Mouse (Mus musculus) gastrocnemius, postnatal 25 days (tissue): ENCODE measurements around the gene Cemip2. TPM values are rescaled to one million over a fixed set of nuclear protein-coding genes. Genes with fewer than 3 reads are reported as not detected.

Experiments
- DNase-seq: peaks from one replicate; pipeline ENCODE4 v3.0.0; 2022
- total RNA-seq, 2 experiments: library from RNA; stranded (reverse); gene quantifications; 1 replicate in 1 of 2; 2 replicates in 1 of 2; pipeline ENCODE4 v1.2.3; 2021

Cemip2 gene
- total RNA-seq, 2 experiments from 2014 or later: 5.8 to 7.4 TPM

DNA sequence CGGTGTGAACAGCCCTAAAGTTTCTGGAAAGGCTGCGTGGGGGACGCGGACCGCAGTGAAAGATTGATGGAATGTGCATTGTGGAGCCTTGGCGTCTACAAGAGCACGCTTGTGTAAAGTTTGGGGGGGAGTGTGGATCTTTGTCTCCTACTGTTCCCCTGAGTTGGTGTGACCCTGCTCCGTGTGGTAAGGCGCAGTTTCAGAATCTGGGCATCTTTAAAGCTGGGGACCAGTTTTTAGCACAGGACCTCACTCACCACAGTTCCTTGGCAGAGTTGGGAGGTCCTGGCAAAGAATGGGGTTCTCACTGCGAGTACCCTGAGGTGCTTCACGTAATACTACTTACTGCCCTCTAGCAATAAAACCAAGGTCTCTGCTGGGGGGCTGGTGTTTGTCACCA, 964 bp downstream of the Cemip2 start:
- DNase-seq: no peak

DNA sequence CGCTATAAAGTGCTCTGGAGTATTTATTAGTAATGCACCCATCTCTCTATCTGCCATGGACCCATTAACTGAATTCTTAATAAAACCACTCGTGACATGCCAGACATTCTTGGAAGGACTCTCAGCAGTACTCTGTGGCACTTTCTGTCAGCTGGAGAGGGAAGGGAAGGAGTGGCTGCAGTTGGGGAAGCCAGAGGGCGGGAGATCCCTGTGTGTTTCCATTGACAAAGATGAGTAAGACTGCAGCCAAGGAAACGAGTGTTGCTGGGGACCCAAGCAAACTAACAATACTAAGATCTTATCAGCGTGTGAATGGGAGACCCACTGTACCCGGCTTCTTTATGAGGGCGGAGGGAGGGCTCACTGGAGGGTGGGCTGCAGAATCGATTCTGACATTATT, 2.5 kb downstream of the Cemip2 start:
- no peak for DNase-seq

DNA sequence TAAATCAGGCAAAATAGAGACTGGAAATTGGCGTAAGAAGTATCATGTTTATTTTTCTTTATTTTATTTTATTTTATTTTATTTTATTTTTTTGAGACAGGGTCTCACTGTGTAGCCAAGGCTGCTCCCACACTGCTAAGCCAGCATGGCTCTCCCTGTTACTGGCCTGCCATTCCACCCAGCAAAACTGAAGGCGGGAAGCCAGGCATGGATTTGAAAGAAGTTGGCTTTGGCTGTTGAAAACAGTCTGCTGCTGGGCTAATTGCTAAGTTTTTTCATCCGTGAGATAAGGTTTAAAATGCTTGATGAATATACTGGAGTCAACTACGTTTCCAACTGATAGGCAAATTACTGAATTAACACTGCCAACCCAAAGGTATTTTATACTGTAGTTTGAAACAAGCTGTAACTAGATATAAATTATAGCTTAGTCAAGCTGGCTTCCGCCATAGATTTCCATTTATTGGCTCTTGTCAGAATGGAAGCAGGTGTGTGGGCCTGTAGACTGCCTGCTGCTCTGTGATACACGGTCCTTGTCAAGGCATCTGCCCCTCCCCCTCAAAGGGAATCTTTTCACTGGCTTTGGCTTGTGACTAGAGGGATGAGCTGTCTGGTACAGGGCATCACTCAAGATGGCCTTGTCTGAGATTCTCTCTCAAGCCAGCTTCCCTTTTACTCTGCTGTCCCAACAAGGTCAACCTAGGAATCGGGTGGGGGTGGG, 3.1 kb downstream of the Cemip2 start:
- DNase-seq: no peak

DNA sequence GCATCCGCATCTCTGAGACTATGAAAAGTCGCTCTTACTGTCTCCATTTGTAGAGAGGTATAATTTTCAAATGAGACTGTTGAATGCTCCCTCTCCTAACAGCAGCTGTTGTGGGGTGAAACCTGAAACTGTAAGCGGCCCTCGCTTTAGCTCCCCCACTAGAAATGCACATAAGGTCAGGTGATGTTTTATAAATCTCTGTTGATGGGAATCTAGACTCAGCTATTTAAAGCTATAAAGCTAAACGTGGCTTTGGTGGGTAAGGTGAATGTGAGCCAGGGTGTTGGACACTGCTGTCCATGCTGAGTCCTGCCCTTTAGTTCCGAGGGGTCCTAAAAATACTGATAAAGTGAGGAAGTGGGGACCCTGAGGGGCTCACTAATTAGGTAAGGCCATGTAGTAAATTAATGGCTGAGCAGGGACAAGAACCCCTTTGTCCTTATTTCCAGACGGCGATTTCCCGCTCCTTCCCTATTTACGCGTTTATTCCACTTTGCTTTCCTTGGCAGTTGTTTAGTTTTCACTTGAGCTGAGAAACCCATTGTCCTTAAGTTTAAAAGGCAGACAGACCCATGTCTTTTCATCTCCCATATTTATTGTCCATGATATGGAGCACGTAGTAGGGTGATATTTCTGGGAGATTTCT, 3.8 kb downstream of the Cemip2 start:
- DNase-seq: no peak

DNA sequence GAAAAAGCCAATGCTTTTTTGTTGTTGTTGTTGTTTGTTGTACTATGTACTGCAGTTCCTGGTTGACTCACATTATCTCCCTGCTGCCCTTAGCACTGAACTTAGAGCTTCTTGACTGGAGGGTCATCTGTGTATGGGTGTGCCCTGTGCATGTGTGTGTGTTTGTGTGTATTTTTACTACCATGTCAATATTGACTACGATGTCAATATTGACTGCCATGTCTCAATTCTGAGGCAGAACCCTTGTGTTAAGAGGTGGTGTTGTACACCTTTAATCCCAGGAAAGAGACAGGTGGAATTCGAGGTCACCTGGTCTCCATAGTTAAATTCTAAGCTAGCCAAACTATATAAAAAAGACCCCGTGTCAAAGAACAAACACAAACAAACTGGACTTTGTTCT, 5.6 kb downstream of the Cemip2 start:
- no peak for DNase-seq

DNA sequence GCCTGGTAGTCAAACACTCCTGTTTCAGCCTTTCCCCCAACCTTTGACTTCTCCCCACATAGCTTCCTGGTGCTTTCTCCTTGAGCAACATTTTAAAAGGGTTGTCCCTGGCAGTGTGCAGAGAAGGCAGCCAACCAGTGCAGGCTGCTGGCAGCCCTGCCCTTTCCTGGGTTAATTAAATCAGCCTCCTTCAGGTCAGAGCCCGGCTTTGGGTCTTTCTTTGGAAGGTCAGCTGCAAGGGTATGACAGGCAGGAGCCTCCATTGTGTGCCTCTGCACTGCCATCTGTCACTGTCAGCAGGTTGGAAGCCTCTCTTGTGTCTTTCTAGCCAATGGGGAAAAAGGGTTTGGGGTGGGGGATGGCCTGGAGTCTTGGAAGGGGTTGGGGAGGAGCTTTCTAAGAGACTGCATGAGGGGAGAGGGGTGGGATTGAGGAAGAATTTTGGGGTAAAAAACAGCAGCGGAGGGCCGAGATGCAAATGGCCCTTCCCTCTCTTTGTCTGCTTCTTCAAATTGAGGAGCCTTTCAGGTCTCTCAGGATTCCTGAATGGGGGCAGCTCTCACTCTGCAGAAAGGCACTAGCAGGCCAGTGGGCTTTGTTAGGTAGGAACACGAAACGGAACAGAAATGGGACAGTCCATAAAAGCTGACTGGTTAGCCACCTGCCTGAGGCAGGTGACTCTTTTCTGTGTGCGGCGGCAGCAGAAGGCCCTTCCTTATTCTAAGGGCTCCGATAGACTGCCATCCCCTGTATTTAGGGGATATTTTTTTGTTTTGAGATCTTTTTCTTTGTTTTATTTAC, 6.4 kb downstream of the Cemip2 start:
- DNase-seq: no peak

DNA sequence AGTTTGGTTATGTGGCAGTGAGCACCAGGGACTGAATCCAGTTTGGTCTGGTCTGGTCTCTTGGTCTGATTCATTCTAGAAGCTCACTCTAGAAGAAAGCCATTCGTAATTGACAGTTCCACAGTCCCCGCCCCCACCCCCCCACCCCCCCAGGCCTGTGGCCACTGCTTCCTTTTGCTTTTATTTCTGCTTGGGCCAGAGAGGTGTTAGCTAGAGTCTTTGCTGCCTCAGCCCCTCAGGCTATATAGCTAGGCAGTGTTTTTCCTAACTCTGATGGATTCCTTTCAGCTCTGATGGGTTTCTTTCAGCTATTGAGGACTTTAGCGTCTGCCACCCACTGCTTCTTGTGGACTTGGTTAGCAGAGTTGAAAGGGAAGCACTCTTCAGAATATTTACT, 7.0 kb downstream of the Cemip2 start:
- no peak for DNase-seq

DNA sequence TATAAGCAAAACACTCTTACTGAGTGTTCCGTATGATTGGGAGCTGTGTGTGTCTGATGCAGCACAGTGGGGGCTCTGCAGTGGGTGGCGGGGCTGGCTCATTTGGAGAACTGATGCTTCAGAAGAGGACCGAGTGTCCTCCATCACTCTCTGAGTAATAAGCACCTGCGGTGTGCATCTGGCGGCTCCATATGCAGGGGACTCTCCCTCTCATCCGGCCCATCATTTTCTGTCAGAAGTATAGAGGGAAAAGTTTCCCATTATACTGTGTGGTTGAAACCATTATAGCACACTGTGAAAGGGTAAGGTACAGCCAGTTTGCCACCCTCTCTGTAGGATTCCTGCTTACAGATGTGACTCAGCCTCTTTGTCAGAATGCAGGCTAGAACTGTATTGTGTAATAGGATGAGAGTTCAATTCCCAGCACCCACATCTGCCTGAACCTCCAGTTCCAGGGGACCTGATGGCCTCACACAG, 8.9 kb downstream of the Cemip2 start:
- DNase-seq: no peak

DNA sequence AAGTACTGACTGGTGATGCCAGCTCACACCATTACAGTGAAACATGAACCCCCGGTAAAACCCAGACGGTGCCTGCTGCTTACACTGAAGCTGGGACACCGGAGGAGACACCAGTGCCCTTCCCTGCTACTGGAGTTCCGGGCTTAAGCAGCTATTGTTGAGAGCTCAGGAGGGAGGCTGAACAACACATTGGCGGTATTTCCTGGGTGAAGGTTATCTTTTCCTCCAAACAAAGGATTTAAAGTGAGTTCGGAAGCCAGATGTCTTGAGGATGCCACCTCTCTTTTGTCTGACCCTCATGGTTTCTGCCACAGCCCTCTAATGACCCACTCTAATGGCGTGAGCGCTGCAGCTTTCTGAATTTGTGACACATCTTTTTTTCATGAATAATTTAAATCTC, 10.9 kb downstream of the Cemip2 start:
- DNase-seq: no peak

DNA sequence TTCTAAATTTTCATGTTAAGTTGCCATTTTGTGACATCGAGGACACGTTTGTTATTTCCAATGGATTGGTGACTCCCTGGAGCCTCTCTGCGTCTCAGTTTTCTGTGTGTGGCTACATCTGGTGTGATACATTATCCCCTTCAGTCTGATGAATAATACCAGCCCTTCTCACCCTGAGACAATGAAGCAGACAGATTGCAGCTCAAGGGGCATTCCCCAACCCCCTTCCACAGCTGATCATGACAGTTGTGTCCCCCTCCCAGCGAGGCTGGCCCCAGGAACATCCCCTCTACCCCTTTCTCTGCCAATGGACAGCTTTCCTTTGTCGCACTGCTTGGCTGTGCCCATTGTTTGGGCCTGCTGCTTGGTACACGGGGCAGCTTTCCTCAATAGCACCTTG, 11.5 kb downstream of the Cemip2 start:
- DNase-seq: no peak

DNA sequence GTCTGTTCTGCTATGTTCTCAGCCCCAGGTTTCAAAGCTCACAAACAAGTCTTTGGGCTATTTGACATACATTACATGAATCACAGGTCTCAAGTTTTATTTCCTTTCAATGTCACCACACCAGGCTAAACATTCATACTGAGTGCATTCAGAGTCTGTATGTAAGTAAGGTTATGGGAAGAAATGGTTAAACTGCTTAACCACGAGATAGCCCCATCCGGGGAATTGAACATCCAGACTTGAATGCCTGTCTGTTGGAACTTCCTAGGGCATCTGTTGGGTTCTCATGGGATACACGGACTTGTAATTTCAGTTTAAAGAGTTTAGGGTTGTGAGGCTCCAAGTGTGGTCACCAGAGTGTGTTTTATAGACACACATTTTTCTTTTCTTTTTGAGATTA, 13.2 kb downstream of the Cemip2 start:
- no peak for DNase-seq

DNA sequence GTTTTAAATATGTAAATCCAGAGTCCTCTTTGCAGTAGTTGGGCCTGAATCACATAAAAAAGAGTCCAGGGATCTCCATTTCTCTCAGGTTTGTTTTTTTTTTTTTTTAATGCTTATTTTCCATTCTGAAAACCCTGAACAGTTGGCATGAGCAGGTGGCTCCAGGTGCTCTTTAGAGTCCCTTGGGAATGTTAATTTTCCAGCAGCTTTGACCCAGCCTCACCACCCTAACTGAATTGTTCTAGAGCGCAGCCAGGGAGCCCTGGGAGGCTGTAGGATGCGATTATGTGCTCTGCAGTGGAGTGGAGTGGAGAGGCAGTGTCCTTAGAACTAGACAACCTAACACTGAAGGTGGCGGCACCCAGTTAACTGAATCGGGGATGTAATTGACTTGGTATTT, 13.7 kb downstream of the Cemip2 start:
- no peak for DNase-seq

DNA sequence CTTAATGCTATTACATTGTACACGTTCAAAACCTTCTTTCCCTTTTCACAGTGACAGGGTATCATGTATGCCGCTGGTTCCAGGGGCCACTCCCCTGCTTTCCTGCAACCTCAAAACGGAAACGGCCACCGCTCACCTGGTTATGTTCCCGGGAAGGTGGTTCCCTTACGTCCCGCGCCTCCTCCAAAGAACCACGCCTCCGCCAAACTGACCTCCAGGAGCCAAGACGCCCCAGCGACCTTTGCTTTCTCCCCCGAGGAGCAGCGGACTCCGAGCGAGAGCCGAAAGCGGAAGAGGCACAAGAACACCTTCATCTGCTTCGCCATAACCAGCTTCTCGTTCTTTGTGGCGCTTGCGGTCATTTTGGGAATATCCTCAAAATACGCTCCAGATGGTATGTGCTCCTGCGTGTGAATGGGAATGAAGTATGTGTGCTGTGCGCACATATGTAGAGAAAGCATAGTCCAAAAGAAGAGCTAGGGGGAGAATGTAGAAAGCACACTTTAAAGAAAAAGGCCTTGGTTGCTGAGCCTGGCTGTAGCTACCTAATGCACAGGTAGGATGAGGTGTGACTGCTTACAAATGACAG, 14.5 kb downstream of the Cemip2 start:
- no peak for DNase-seq

DNA sequence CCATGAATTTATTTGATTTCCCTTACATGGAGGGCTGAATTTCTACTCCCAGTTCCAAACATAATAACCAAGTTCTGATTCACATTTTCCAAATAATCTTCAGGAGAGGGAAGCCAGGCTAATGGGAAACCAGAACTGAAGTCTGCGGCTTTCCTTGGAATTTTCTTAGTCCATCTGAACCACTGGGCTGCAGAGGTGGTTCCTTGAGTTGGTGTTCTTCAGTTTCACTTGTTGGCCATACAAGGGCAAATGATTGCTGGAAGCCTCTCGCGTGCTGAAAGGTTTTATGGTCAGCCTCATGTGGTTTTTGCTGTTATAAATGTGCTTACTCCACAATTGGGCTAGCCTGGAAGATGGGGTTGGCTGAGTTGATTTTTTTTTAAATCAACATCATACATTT, 16.4 kb downstream of the Cemip2 start:
- DNase-seq: no peak

DNA sequence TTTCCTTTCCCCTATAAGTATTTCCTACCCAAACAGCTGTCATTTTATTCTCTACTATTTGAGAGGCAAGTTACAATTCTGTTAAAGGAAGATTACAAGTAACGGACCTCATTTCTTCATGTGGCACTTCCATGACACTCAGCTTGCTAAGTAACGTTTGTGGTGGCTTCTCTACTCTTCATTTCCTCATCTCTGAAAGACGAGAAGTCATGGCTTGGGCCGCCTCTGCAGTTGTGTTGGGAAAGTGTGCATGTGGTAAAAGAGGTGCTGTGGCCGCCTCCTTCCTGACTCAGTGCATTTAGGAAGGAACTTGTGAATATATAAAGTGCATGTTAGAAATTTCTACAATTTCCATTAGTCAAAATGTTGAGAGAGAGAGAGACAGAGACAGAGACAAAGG, 18.2 kb downstream of the Cemip2 start:
- no peak for DNase-seq

DNA sequence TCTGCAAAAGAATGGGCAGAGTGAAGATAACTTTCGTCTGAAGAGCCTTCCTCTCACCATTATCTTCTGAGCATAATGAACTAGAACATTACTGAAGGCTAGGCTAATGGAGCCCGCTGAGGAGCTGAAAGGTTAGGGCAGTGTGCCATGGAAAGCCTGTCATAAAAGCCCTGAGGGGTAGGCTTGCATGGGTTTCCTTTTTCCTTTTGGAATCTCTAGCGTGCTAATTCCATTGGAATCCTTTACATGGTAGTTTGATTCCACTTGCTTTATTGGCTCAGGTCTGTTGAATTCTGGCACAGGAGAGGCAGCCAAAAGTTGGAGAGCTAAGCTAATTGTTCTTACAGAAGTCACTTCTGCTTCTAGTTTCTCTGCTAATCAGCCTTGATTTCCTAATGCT, 20.6 kb downstream of the Cemip2 start:
- peak; percentile 28 for DNase-seq

DNA sequence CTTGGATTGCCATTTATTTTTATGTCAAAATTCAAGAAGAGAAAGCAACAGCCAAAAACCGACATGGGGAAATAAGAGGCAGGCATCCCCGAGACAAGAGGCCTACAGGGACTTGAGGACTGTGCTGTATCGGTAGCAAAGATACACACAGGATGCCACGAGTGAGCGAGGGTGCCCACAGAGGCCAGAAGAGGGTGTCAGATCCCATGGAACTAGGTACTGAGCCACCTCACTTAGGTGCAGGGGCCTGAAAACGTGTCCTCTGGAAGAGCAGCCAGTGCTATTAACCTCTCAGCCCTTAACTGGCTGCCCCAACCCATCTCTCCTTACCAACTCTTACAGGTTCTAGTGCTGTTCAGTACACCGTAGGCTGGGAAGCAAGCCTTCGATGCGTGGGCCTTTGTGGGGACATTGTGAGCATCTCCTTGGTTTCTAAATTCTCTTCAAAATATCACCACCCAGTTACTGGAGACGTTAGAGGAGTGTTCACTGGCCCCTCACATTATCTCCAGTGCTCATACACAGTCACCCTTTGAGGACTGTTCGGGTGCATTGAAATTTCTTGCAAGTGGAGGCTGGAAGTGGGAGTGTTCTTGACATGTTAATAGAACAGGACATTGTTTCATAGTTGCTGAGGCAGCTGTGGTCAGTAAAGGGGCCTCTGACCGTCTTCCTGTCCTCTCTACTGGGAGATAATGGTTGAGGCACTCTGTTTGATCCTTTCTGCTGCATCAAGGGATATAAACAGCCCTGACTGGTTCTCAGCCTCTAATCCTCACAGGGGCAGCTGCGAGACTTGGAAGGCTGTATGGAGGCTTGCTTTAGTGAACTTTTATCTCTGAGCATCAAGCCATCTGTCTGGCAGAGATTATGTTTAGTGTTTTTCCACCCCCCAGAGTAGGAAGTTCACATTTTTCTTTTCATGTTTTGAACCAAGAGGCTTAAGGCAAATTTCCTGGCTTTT, 21.6 kb downstream of the Cemip2 start:
- no peak for DNase-seq

DNA sequence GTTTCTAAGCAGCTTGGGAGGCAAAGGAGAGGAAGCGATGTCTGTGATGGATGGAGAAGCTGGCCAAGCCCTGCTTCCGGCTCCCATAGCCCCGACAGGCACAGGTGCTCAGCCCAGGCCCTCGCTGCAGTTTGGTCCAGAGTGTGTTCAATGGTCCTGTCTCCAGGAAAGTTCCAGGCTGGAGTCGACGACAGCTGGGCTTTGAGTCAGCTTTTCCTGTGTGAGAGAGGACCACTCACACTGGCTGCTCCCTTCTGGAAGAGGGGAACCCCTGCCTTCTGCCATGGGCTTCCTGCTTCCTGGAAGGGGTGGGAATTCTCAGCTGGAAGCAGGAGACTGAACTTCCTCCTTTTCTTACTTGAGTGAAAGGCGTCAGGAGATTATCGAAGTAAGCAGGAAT, 26.3 kb downstream of the Cemip2 start:
- no peak for DNase-seq

DNA sequence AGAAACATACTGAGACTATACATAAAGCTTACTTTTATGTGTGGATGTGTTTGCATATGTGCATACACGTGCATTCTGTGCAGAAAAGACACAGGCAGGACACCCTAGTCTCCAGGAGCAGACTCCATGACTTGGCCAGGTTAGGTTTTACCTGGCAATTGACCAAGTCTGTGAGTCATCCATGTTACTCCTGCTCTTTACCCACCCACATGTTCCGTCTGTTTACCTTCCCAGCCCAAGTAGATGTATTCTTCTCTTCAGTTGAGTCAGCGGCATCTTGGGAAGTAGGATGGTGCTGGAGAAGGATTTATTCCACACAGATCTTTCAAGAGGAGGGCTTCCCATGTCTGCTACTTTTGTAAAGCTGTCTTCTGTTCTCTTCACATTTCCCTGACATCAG, 27.2 kb downstream of the Cemip2 start:
- DNase-seq: no peak

DNA sequence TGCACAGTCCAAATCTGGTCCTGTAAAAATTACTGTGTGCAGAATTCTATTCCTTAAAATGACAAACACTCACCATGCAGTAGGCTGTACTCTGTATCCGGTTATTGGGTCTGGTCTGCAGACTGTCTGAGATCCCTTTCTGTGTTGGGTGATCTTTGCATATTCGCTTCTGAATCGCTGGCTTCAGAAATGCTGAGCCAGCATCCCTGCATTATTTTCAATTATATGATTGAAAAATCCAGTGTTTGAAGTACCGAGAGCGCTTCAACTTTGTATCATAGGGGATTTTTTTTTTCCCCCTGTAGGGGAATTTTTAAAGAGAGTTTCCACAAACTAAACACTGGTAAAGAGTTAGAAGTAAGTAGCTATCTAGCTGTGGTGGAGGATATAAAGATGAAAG, 32.0 kb downstream of the Cemip2 start:
- no peak for DNase-seq

DNA sequence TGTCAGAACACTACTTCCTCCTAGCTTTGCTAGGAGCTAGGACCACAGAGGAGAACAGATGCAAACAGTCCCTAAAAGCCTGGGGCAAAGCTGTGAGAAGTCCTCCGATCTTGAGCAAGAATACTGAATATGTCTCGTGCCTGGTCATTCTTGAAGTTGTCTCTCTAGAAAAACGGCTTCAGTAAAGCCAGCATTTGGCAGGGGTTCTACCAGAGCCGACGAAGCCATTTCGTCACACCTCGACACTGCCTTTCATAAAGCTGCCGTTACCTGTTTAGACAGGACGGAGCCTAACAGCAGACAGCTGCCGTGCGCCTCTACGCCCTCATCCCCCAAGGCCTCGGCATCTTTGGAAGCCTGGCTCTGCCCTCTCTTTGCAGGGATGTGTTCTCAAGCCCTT, 35.4 kb downstream of the Cemip2 start:
- DNase-seq: no peak
